Mouse (Mus musculus) embryonic facial prominence, embryonic 10.5 days (tissue): ENCODE measurements around the gene Olfr1014. TPM values are rescaled to one million over a fixed set of nuclear protein-coding genes. Genes with fewer than 3 reads are reported as not detected.

ENCODE experiments used
- DNase-seq: peaks from one replicate; pipeline ENCODE4 v3.0.0-alpha.2; 2017; ENCODE audit warnings: low spot score
- H3K27ac ChIP-seq: fragments of 300-500 bp; sonication (generic); replicated peaks from 2 replicates; pipeline ENCODE4 v1.5.1; 2016; ENCODE audit warnings: mild to moderate bottlenecking
- H3K27me3 ChIP-seq: fragments of 300-500 bp; sonication (generic); replicated peaks from 2 replicates; pipeline ENCODE4 v1.6.1; 2016; ENCODE audit warnings: low read depth, mild to moderate bottlenecking; ENCODE audit not compliant: poor library complexity, severe bottlenecking
- H3K36me3 ChIP-seq: fragments of 300-500 bp; sonication (generic); replicated peaks from 2 replicates; pipeline ENCODE4 v1.6.1; 2016; ENCODE audit warnings: mild to moderate bottlenecking, moderate library complexity
- H3K4me1 ChIP-seq: fragments of 300-500 bp; sonication (generic); 2 replicates; pipeline ENCODE4 v1.6.1; 2016
- H3K4me3 ChIP-seq: fragments of 300-500 bp; sonication (generic); 2 replicates; pipeline ENCODE4 v1.5.1; 2016; ENCODE audit warnings: mild to moderate bottlenecking, moderate library complexity
- H3K9me3 ChIP-seq: fragments of 300-500 bp; sonication (generic); 2 replicates; pipeline ENCODE4 v1.6.1; 2016; ENCODE audit warnings: mild to moderate bottlenecking
- WGBS: fragments of 180-500 bp; shearing (Covaris S2); methylation state at CpG from one replicate; pipeline ENCODE4 v1.1.7; 2016; 5-methylcytosine and 5-hydroxymethylcytosine counted together
- polyA plus RNA-seq: library from polyadenylated mRNA; unstranded; fragments of >200 nt; fragmentation: Nextera tagmentation; extraction: Ambion mirVana; gene quantifications from 2 replicates; pipeline ENCODE4 v1.2.1, GENCODE M21; 2016

Gene Olfr1014
- polyA plus RNA-seq = not detected in 2 replicates

- DNase-seq = no peak
- H3K4me1 ChIP-seq = no peaks in the 10 kb centered on the region
- no peak within 1 kb of the TSS for H3K4me3 ChIP-seq
- H3K36me3 ChIP-seq = no peaks in the 10 kb centered on the region
- H3K27ac ChIP-seq = no peak within 1 kb of the TSS
- H3K9me3 ChIP-seq = no peaks in the 10 kb centered on the region
- H3K27me3 ChIP-seq = no peaks in the 10 kb centered on the region
These were observed at the start of gene Olfr1014 for GRCm38 (mm10) chr2:85772413-85772812. TSS of gene Olfr1014 (plus strand) at chr2:85772713.

DNA sequence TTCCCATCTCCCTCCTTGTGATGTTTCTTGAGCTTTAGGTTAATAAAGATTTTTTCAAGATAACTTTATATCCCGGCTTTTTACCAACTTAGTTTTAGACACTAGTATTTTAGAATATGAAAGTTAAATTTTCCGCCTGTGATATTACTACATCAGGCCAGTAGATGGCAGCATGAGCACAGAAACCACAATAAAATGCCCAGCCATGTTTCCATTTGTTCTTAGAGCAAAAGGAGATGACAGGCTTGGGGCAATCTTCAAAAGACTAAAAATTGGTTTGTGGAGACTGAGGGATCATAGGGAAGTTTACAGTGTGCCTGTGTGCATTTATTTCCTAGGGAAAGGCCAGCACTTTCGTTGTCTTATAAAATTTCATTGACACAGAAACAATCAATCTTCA, 46.7 kb upstream of the Olfr1014 start:
- Histone ChIP-seq H3K4me3 (no peak overlapping the region), H3K4me1 (no peaks in the 10 kb centered on the region), H3K9me3 (no peaks in the 10 kb centered on the region), H3K27me3 (no peaks in the 10 kb centered on the region), H3K36me3 (no peaks in the 10 kb centered on the region), H3K27ac (no peak overlapping the region)
- peak; percentile 20 for DNase-seq
- WGBS = 23% methylated on average over 3 of the region's 3 CpGs

DNA sequence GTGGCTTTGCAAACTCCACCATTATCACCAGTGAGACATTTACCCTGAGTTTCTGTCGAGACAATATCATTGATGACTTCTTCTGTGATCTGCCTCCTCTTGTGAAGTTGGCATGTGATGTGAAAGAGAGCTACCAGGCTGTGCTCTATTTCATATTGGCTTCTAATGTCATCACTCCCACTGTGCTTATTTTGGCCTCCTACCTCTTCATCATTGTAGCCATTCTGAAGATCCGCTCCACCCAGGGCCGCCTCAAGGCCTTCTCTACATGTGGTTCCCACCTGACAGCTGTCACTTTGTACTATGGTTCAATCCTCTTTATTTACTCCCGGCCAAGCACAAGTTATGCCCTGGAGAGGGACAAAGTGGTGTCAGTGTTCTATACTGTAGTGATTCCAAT, 18.7 kb upstream of the Olfr1014 start:
- H3K4me1 ChIP-seq = no peaks in the 10 kb centered on the region
- H3K9me3 ChIP-seq = no peaks in the 10 kb centered on the region
- no peaks in the 10 kb centered on the region for H3K36me3 ChIP-seq
- H3K27me3 ChIP-seq = no peaks in the 10 kb centered on the region
- DNase-seq = no peak
- WGBS = 81% methylated on average over 4 of the region's 4 CpGs
- H3K4me3 ChIP-seq = no peak overlapping the region
- no peak overlapping the region for H3K27ac ChIP-seq

- DNase-seq = no peak
- Histone ChIP-seq H3K27ac (no peak within 1 kb of the TSS), H3K4me3 (no peak within 1 kb of the TSS), H3K36me3 (no peaks in the 10 kb centered on the region), H3K4me1 (no peaks in the 10 kb centered on the region), H3K9me3 (no peaks in the 10 kb centered on the region), H3K27me3 (no peaks in the 10 kb centered on the region)
- 76% methylated on average over 1 of the region's 1 CpGs for WGBS
These were observed 9.8 kb upstream of the Olfr1014 start, which contains the start of gene Olfr1012 for GRCm38 (mm10) chr2:85762666-85763065. TSS of gene Olfr1012 (minus strand) at chr2:85762766.

- Histone ChIP-seq H3K9me3 (no peaks in the 10 kb centered on the region), H3K27ac (no peak within 1 kb of the TSS), H3K36me3 (no peaks in the 10 kb centered on the region), H3K4me3 (no peak within 1 kb of the TSS), H3K4me1 (no peaks in the 10 kb centered on the region), H3K27me3 (no peaks in the 10 kb centered on the region)
- no peak for DNase-seq
These were observed 5.7 kb upstream of the Olfr1014 start, which contains the start of gene Olfr1013 for GRCm38 (mm10) chr2:85766798-85767197. TSS of gene Olfr1013 (plus strand) at chr2:85767098.

DNA sequence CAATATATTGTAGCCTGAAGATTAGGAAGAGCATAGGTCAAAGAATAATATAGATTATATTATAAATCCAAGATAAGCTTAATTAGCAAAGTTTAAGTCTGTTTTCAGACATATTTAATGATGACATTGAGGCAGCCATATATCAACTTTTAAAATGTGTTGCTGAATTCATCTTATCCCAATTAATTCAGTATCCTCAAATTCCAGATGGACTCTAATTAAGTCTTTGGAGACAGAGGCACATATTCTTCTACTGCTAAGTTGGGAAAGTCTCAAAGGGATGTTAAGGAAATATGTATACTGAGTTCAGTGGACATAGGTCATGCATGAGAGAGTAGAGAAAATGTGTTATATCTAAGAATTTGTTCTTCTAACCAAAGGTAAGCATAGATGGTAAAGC, 9.2 kb downstream of the Olfr1014 start, which contains the start of gene Olfr1015:
Gene Olfr1015 (plus strand): TSS at position 301 of the 400 bp plus-strand sequence.
- no peaks in the 10 kb centered on the region for H3K9me3 ChIP-seq
- H3K27ac ChIP-seq = no peak within 1 kb of the TSS
- H3K27me3 ChIP-seq = no peaks in the 10 kb centered on the region
- H3K36me3 ChIP-seq = no peaks in the 10 kb centered on the region
- H3K4me3 ChIP-seq = no peak within 1 kb of the TSS
- no peak for DNase-seq
- H3K4me1 ChIP-seq = no peaks in the 10 kb centered on the region

- H3K36me3 ChIP-seq = no peaks in the 10 kb centered on the region
- no peak for DNase-seq
- WGBS = 39% methylated on average over 2 of the region's 2 CpGs
- no peak overlapping the region for H3K27ac ChIP-seq
- H3K27me3 ChIP-seq = no peaks in the 10 kb centered on the region
- H3K9me3 ChIP-seq = no peaks in the 10 kb centered on the region
- H3K4me3 ChIP-seq = no peak overlapping the region
- no peaks in the 10 kb centered on the region for H3K4me1 ChIP-seq
These were observed 19.8 kb downstream of the Olfr1014 start for GRCm38 (mm10) chr2:85792331-85792730.

GRCm38 (mm10) chr2:85802444-85802843, 29.9 kb downstream of the Olfr1014 start, which contains the start of gene Olfr1016:
TSS of gene Olfr1016 (minus strand) at chr2:85802544.
- no peak within 1 kb of the TSS for H3K27ac ChIP-seq
- H3K27me3 ChIP-seq = no peaks in the 10 kb centered on the region
- no peaks in the 10 kb centered on the region for H3K9me3 ChIP-seq
- WGBS = 89% methylated on average over 2 of the region's 2 CpGs
- H3K4me1 ChIP-seq = no peaks in the 10 kb centered on the region
- H3K36me3 ChIP-seq = no peaks in the 10 kb centered on the region
- DNase-seq = no peak
- H3K4me3 ChIP-seq = no peak within 1 kb of the TSS

DNA sequence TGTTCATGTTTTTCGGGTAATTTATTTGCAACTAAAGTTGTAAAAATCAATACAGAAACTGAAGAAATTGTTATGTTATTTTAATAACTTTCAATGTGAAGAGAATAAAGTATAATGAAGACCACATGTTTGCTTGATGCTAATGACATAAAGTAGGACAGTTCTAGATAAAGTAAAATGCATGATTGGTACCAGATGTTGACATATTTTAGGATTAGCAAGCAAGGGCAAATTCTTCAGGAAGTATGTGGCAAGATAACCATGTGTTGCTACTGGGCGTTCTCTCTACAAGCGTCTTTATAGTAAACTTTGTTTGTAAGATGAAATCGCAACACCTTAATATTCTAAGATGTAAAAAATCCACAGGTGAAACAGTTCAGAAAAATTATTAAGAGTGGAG, 32.0 kb downstream of the Olfr1014 start:
- Histone ChIP-seq H3K4me3 (no peak overlapping the region), H3K36me3 (no peaks in the 10 kb centered on the region), H3K9me3 (no peaks in the 10 kb centered on the region), H3K27ac (no peak overlapping the region), H3K4me1 (no peaks in the 10 kb centered on the region), H3K27me3 (no peaks in the 10 kb centered on the region)
- 63% methylated on average over 4 of the region's 4 CpGs for WGBS
- no peak for DNase-seq

GRCm38 (mm10) chr2:85818179-85818578, 45.7 kb downstream of the Olfr1014 start, which contains the start of gene Olfr1018:
TSS of gene Olfr1018 (plus strand) at chr2:85818479.
- H3K27me3 ChIP-seq = no peaks in the 10 kb centered on the region

More at GRCm38 (mm10) chr2:85818179-85818578, 45.7 kb downstream of the Olfr1014 start, which contains the start of gene Olfr1018:
- Histone ChIP-seq H3K4me1 (no peaks in the 10 kb centered on the region), H3K9me3 (no peaks in the 10 kb centered on the region), H3K36me3 (no peaks in the 10 kb centered on the region), H3K4me3 (no peak within 1 kb of the TSS), H3K27ac (no peak within 1 kb of the TSS)
- DNase-seq = no peak

Other genes starting within 250 kb of the Olfr1014 start
- not detected in 2 replicates for gene Olfr996, start 193.5 kb upstream of the Olfr1014 start, polyA plus RNA-seq
- not detected in 2 replicates for gene Olfr998, start 183.8 kb upstream of the Olfr1014 start, polyA plus RNA-seq
- not detected in 2 replicates for gene Olfr1000, start 160.8 kb upstream of the Olfr1014 start, polyA plus RNA-seq
- gene Olfr1002, start 122.0 kb upstream of the Olfr1014 start, polyA plus RNA-seq = not detected in 2 replicates
- gene Olfr154, start 108.3 kb upstream of the Olfr1014 start, polyA plus RNA-seq = not detected in 2 replicates
- gene Olfr1006, start 93.9 kb upstream of the Olfr1014 start, polyA plus RNA-seq = not detected in 2 replicates
- not detected in 2 replicates for gene Olfr1008, start 83.3 kb upstream of the Olfr1014 start, polyA plus RNA-seq
- gene Olfr1009, start 57.3 kb upstream of the Olfr1014 start, polyA plus RNA-seq = not detected in 2 replicates
- not detected in 2 replicates for gene Olfr1012, start 9.9 kb upstream of the Olfr1014 start, polyA plus RNA-seq
- gene Olfr1013, start 5.6 kb upstream of the Olfr1014 start, polyA plus RNA-seq = not detected in 2 replicates
- gene Olfr1015, start 9.3 kb downstream of the Olfr1014 start, polyA plus RNA-seq = not detected in 2 replicates
- gene Olfr1016, start 29.8 kb downstream of the Olfr1014 start, polyA plus RNA-seq = not detected in 2 replicates
- not detected in 2 replicates for gene Olfr1018, start 45.8 kb downstream of the Olfr1014 start, polyA plus RNA-seq
- not detected in 2 replicates for gene Olfr1019, start 72.8 kb downstream of the Olfr1014 start, polyA plus RNA-seq
- not detected in 2 replicates for gene Olfr1020, start 74.3 kb downstream of the Olfr1014 start, polyA plus RNA-seq
- gene Olfr1022, start 95.9 kb downstream of the Olfr1014 start, polyA plus RNA-seq = not detected in 2 replicates
- gene Olfr1023, start 112.9 kb downstream of the Olfr1014 start, polyA plus RNA-seq = not detected in 2 replicates
- gene Olfr1024, start 132.3 kb downstream of the Olfr1014 start, polyA plus RNA-seq = not detected in 2 replicates
- not detected in 2 replicates for gene Olfr1025-ps1, start 142.5 kb downstream of the Olfr1014 start, polyA plus RNA-seq
- not detected in 2 replicates for gene Olfr1026, start 148.8 kb downstream of the Olfr1014 start, polyA plus RNA-seq
- gene Olfr1028, start 177.7 kb downstream of the Olfr1014 start, polyA plus RNA-seq = not detected in 2 replicates
- not detected in 2 replicates for gene Olfr1029, start 201.2 kb downstream of the Olfr1014 start, polyA plus RNA-seq
- gene Olfr1030, start 206.6 kb downstream of the Olfr1014 start, polyA plus RNA-seq = not detected in 2 replicates
- not detected in 2 replicates for gene Olfr1031, start 217.6 kb downstream of the Olfr1014 start, polyA plus RNA-seq
- not detected in 2 replicates for gene Olfr1032, start 232.8 kb downstream of the Olfr1014 start, polyA plus RNA-seq
- gene Olfr1033, start 247.9 kb downstream of the Olfr1014 start, polyA plus RNA-seq = not detected in 2 replicates